25 mouse cellular contexts compared by ENCODE assay signal in the genomic region with DNA sequence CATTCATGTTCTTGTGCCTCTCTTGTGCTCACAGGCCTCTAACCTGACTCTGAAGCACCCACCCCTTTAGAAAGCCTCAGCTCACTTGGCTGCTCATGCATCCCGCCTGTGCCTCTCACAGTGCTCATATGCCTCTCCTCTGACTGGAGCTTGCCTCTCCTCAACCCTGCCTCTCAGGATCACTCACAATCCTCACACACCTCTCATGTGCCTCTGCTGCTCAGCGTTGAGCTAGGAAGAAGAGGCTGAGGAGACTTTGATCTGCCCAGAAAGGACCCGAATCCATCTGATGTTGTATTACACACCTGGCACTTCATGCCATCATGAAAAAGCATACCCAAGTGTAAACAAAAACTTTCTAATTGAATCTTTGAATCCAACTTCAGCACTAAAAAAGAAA. TPM values are rescaled to one million over a fixed set of nuclear protein-coding genes. Genes with fewer than 3 reads are reported as not detected.
A peak's percentile ranks its signal among the peaks of the same experiment; 100 is the strongest.
DNase-seq lines count a peak whose midpoint lies in the region; ATAC-seq lines count a peak whose summit lies in the region.
"Had no signal": no experiment of that assay in that cellular context is flagged by ENCODE, and none has a peak within 500 bp of the region (broad histone marks: within the 10 kb centered on the region; RNA-seq: fewer than 3 reads in every experiment).

No protein-coding gene starts in this region.

- intact Hi-C loops in heart, postnatal 10 days (cut with DNase I), result no loop called here

- peak; percentile 38 for ATAC-seq in kidney, embryonic 15.5 days (replicated peaks; ENCODE audit: low FRiP score)
- ATAC-seq in megakaryocyte, adult 5-6 weeks (ENCODE audit: poor library complexity, severe bottlenecking), result no peak
- ATAC-seq in midbrain, embryonic 13.5 days, result no peak
- ATAC-seq: activated CD4-positive, CD25-positive, alpha-beta regulatory T cell, adult 4 months; forebrain, embryonic 14.5 days; forebrain, embryonic 16.5 days; Patski had no signal

- no peak overlapping the region for H3K4me2 ChIP-seq in kidney, embryonic 15.5 days
- no peak overlapping the region for H3K4me2 ChIP-seq in midbrain, embryonic 13.5 days (replicated peaks)
- H3K4me2 ChIP-seq: embryonic facial prominence, embryonic 12.5 days; forebrain, embryonic 12.5 days had no signal

- peak; percentile 82 for DNase-seq in heart, adult 11 months
- DNase-seq in heart, postnatal 10 days, result no peak
- DNase-seq in kidney, adult 8-10 months, result no peak
- DNase-seq in splenic B cell, adult 2 months (ENCODE audit: low read depth, low spot score), result peak; percentile 10
- DNase-seq: adrenal gland, adult 8-10 months; adrenal gland, postnatal 14 days; adrenal gland, postnatal 36 days; cerebellum, adult 11-12 months; cerebellum, adult 2 months; cerebellum, adult 9-10 months; cerebellum, postnatal 10 days; cerebellum, postnatal 25 days had no signal

- no peak overlapping the region for H3K4me3 ChIP-seq in kidney, embryonic 15.5 days (replicated peaks)
- H3K4me3 ChIP-seq in megakaryocyte, embryonic 14.5 days (replicated peaks), result peak overlapping the region; percentile 51
- H3K4me3 ChIP-seq in midbrain, embryonic 13.5 days (replicated peaks), result no peak overlapping the region
- H3K4me3 ChIP-seq: embryonic facial prominence, embryonic 10.5 days; embryonic facial prominence, embryonic 12.5 days; erythroblast, embryonic 14.5 days; forebrain, embryonic 10.5 days; forebrain, embryonic 12.5 days had no signal

- no peaks in the 10 kb centered on the region for H3K9me3 ChIP-seq in kidney, embryonic 15.5 days (replicated peaks)
- H3K9me3 ChIP-seq in megakaryocyte, embryonic 14.5 days, result peaks cover 1% of the 10 kb centered on the region
- H3K9me3 ChIP-seq in midbrain, embryonic 13.5 days, result no peaks in the 10 kb centered on the region
- H3K9me3 ChIP-seq: embryonic facial prominence, embryonic 10.5 days; embryonic facial prominence, embryonic 12.5 days; forebrain, embryonic 10.5 days; forebrain, embryonic 12.5 days had no signal

- H3K4me1 ChIP-seq in kidney, embryonic 15.5 days, result 0 out of 2 replicates have a peak, but pooled peaks cover 5% of the 10 kb centered on the region
- peaks cover 79% of the 10 kb centered on the region for H3K4me1 ChIP-seq in megakaryocyte, embryonic 14.5 days
- no peaks in the 10 kb centered on the region for H3K4me1 ChIP-seq in midbrain, embryonic 13.5 days (replicated peaks)
- H3K4me1 ChIP-seq: embryonic facial prominence, embryonic 12.5 days; forebrain, embryonic 12.5 days had no signal

- no peaks in the 10 kb centered on the region for H3K27me3 ChIP-seq in kidney, embryonic 15.5 days
- H3K27me3 ChIP-seq in megakaryocyte, embryonic 14.5 days (replicated peaks), result no peaks in the 10 kb centered on the region
- no peaks in the 10 kb centered on the region for H3K27me3 ChIP-seq in splenic B cell, adult 2 months (ENCODE audit: control insufficient read depth, insufficient read depth, low read length, poor library complexity, severe bottlenecking)
- H3K27me3 ChIP-seq in midbrain, embryonic 13.5 days, result no peaks in the 10 kb centered on the region
- H3K27me3 ChIP-seq: embryonic facial prominence, embryonic 12.5 days; forebrain, embryonic 12.5 days had no signal

- no peaks in the 10 kb centered on the region for H3K36me3 ChIP-seq in kidney, embryonic 15.5 days
- H3K36me3 ChIP-seq in megakaryocyte, embryonic 14.5 days (replicated peaks; ENCODE audit: low read length), result peaks cover 32% of the 10 kb centered on the region
- no peaks in the 10 kb centered on the region for H3K36me3 ChIP-seq in splenic B cell, adult 2 months (ENCODE audit: control insufficient read depth, insufficient read depth, low read length, poor library complexity, severe bottlenecking)
- H3K36me3 ChIP-seq in midbrain, embryonic 13.5 days, result no peaks in the 10 kb centered on the region
- H3K36me3 ChIP-seq: embryonic facial prominence, embryonic 10.5 days; embryonic facial prominence, embryonic 12.5 days; forebrain, embryonic 10.5 days; forebrain, embryonic 12.5 days had no signal

- no peak overlapping the region for H3K27ac ChIP-seq in kidney, embryonic 15.5 days
- no peak overlapping the region for H3K27ac ChIP-seq in midbrain, embryonic 13.5 days
- H3K27ac ChIP-seq: embryonic facial prominence, embryonic 10.5 days; embryonic facial prominence, embryonic 12.5 days; forebrain, embryonic 10.5 days; forebrain, embryonic 12.5 days had no signal

- no peak overlapping the region for H3K9ac ChIP-seq in kidney, embryonic 15.5 days
- no peak overlapping the region for H3K9ac ChIP-seq in midbrain, embryonic 13.5 days (replicated peaks)
- H3K9ac ChIP-seq: embryonic facial prominence, embryonic 12.5 days; forebrain, embryonic 12.5 days had no signal

- 38% methylated on average over 3 of the region's 3 CpGs for WGBS in kidney, embryonic 15.5 days
- 37% methylated on average over 3 of the region's 3 CpGs for WGBS in midbrain, embryonic 13.5 days

RNA-seq across cellular contexts. Expression of gene Stxbp5, which starts 5.3 kb away (rescaled TPM):
- total RNA-seq in heart, postnatal 10 days (2021), result 10 to 100 TPM; 12.5 to 13.5 TPM
- polyA plus RNA-seq in kidney, embryonic 15.5 days (2015; fragmentation: Nextera tagmentation; extraction: Ambion mirVana), result 3.6 and 5.3 TPM in 2 replicates
- polyA plus RNA-seq in megakaryocyte, embryonic 14.5 days (2012; ENCODE audit: insufficient read depth, low replicate concordance), result 16.0 and 17.5 TPM in 2 replicates
- 32.6 and 34.5 TPM in 2 replicates for total RNA-seq in megakaryocyte, adult 5-6 weeks (2015)
- total RNA-seq in megakaryocyte, adult 5-6 weeks (2017), result 20.7 and 26.8 TPM in 2 replicates
- 6.6 and 7.1 TPM in 2 replicates for polyA plus RNA-seq in midbrain, embryonic 13.5 days (2015; fragmentation: Nextera tagmentation; extraction: Ambion mirVana)

Comparison
In these comparisons a context has a peak if more than half of its experiments do, and no peak if none do; other contexts are left out.
1. DNase-seq: peak in heart, adult 11 months (single experiment) and splenic B cell, adult 2 months (single experiment); none in heart, postnatal 10 days (0 of 2) and kidney, adult 8-10 months (0 of 2).